Mouse (Mus musculus) layer of hippocampus, postnatal 36 days (tissue): ENCODE data around the gene Efcab12. TPM values are rescaled to one million over a fixed set of nuclear protein-coding genes. Genes with fewer than 3 reads are reported as not detected.

Experiments
- DNase-seq, 2 experiments: peaks; one replicate each; pipeline ENCODE4 v3.0.0; 2022
- microRNA-seq, 2 experiments: library from miRNA; unstranded; fragments of <30 nt; microRNA quantifications; one replicate each; pipeline ENCODE4 v1.2.0; 2021
- total RNA-seq, 2 experiments: library from RNA; stranded (reverse); gene quantifications; 2 replicates each; pipeline ENCODE4 v1.2.3; 2021

Efcab12 gene
- total RNA-seq, 2 experiments from 2014 or later = 4.0 to 4.7 TPM

DNA sequence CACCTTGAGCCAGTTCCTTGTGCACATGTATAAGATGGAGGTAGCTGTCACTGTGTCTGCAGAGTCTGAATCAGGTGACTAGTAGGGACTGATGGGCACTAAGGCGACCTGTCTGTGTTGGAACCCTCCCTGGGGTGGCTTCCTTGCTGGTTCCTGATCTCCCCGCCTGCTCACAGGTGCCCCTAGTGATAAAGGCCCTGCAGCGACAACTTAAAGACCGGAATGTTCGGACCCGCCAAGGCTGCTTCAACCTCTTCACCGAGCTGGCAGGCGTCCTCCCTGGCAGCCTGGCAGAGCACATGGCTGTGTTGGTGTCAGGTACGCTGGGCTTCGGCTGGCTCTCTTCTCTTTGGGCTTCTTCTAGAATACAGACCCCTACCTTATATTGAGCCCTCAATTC lies 47.2 kb downstream of the Efcab12 start:
- no peak for DNase-seq

DNA sequence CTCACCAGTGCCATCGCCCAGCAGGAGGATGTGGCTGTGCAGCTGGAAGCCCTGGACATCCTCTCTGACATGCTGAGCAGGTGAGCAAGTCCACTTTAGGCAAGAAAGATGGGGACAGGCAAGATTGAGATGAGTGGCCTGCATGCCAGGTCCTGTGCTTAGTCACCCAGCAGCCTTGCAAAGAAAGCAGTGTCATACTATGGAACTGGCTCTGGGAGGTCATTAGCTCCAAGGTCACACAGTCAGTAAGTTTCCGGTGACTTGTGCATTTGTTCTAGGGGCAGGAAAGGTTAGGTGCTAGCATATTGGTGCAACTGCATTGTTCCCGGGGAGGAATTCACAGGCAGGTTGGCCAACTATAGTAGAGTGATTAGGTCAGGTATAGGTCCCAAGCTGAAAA lies 55.4 kb downstream of the Efcab12 start:
- no peak for DNase-seq

DNA sequence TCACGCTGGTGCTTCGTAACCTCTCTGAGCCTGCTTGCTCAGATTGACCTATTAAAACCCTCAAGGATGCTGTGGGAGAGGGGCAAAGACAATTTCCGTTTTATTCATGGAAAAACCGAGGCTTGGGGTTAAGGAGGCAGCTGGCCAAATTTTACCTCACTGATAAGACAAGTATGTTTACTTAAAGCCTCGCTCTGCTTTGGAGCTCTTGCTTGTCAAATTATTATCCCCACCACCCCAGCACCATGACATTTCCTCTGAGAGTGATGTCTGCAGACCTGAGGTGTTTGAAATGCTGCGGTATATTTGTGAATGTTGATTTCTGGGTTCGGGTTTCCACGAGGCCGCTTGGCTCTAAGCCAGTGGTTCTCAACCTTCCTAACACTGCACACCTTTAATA lies 61.8 kb downstream of the Efcab12 start:
- DNase-seq = no peak

DNA sequence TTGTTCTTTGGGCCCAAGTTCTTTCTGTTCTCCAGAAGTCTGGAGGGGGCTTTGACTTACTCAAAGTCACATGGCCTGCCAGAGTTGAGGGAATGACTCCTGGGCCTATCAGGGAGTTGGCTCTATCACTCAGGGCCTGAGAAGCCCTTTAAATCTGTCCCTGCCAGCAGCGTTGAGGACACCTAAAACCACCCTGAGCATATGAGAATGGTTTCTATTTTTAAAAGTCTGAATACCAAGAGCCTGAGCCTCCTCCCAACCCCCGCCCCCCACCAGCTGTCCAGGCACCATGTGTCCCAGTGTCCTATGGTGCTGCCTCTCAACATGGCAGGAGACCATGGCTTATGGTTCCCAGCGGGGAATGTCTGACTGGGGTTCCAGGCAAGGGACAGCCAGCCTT lies 62.4 kb downstream of the Efcab12 start:
- no peak for DNase-seq

DNA sequence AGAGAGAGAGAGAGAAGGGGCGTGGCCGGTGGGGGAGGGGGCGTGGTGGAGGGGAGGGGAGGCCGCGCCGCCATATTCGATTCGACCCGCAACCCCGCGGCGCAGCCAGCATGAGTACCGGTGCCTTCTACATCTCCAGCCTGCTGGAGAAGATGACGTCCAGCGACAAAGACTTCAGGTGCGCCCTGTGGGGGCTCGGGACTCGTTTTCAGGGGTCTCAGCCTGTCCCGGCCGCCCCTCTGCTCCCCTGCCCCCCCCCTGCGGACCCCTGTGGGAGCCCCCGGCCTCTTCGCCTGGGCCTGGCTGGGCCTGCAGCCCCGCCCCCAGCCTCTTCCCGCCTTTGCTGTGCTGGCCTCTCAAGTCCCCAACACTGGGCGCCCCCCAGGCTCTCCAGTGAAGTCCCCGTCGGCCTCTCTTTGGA lies 63.7 kb downstream of the Efcab12 start, which contains the start of gene Cand2:
Gene Cand2 (plus strand): TSS at position 38 of the 421 bp plus-strand sequence.
- peak in 1 of 2 experiments; percentile 16 for DNase-seq

DNA sequence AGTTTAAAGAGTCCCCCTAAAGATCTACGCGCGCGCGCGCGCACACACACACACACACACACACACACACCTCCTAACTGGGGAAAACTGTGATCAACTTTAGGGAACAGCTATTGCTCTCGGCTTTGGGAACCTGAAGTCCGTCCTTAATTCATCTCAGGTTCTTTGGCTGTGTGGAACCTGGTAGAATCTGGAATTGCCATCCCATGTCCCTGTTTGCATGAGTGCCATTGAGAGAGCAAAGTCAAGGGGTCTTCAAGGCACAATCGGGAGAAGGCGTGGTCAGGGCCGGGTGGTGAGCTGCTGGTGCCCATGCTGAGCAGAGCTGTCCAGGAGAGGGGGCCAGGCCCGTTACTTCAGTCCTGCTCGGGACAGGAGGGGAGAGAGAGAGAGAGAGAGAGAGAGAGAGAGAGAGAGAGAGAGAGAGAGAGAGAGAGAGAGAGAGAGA lies 64.2 kb downstream of the Efcab12 start:
- DNase-seq = peak in 1 of 2 experiments; percentile 7

DNA sequence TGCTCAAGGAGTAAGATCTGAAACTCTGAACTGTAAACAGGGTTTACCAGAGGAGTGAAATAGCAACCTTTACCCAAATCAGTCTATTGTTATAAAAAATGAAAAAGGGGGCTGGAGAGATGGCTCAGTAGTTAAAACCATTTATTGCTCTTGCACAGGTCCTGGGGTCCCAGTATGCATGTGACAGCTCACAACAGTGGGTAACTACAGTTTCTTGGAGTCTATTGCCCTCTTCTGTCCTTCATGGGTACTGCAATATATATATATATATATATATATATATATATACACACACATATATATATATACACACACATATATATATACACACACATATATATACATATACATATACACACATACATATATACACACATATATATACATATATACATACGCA lies 65.6 kb downstream of the Efcab12 start:
- no peak for DNase-seq

DNA sequence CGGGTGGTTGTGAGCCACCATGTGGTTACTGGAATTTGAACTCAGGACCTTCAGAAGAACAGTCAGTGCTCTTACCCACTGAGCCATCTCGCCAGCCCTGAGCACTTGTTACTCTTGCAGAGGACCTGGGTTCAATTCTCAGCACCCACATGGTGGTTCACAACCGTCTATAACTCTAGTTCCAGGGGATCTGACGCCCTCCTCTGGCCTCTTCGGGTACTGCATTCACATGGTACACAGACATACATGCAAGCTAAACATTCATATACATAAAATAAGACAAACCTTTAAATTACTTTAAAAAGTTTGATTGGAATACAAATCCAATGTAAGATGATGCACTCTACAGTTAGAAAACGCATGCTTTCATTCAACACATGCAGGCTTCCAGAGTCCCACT lies 66.0 kb downstream of the Efcab12 start:
- no peak for DNase-seq

DNA sequence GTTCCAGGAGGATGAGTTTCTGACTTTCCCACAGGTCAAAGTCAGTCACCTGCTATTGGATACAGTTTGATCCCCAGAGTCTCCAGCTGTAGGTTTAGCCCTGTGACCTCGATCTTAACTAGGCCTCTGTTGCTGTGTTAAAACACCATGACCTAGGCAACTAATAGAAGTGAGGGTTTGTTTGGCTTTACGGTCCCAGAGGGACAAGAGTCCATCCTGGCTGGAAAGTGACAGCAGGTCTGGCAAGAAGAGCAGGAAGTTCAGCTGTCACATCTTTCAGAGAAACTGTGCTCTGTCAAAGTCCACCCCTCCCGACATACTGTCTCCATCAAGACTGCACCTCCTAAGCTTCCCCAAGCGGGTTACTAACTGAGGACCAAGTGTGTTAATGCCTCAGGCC lies 67.4 kb downstream of the Efcab12 start:
- DNase-seq = no peak

DNA sequence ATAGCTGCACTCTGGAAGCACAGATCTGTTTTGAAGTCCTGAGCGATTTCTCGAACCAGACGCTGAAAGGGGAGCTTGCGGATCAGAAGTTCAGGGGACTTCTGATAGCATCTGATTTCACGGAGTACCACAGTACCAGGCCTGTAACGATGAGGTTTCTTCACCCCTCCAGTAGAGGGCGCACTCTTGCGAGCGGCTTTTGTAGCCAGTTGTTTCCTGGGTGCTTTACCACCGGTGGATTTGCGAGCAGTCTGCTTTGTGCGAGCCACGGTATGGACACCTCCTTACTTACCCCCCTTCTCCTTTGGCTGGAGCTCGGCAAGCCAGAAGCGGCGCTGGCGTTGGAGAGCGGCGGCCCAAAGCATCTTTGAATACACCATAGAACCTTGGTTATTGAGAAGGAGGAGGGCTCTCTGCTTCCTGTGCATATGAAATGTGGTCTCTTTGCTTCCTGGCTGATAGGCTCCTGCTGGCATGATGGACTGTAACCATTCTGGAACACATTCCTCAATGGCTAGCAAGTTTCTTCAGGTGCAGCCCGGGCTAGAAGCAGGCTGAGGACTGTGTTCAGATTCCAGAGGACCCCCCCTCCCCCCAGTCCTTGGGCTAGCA lies 68.0 kb downstream of the Efcab12 start:
- DNase-seq = no peak

DNA sequence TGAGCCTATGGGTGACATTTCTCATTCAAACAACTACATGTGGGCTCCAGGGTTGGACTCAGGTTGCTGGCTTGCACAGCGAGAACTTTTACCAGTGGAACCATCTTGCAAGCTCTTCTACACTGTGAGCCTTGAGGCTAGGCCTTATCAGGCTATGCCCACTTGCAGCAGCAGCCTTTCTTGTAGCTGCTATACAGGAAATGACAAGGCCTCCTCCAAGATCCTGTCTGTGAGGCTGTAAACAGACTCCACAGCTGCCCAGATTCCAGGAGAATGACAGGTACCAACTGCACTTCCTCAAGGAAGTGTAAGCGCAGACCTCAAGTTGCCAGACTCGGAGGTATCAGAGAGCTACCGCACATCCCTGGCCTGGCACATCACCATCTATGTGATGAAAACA lies 70.0 kb downstream of the Efcab12 start:
- no peak for DNase-seq

DNA sequence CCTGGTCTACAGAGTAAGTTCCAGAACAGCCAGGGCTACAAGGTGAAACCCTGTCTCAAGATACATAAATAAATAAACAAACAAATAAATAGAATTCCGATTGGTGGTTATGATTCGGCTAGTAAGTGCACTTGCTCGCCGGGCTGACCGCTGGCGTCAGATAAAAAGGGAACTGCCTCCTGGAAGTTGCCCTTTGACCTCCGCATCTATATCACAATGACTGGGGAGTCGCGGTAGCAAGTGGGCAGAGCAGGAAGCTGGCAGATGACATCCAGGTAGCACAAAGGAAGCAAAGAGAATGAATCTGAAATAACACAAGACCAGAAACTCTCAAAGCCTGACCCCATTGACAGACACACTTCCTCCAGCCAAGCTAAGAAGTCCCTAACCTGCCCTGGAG lies 70.9 kb downstream of the Efcab12 start:
- DNase-seq = no peak

DNA sequence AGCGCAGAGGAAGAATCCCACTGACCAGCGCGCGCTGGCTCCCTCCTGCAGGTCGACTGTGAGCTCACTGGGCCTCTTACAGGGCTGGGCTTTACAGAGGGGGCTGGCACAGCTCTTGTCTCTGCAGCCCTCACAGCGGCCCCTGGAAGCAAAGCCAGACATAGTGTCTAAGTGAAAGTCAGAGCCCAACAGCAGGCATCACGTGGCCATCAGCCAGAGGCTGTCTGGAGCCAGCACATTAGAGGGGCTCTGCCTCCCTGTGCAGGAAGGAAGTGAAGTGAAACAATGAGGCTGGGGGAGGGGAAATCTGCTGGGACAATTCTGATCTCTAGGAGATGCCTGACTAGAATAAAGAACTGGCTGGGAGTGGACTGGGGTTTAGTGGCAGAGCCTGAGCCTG lies 74.0 kb downstream of the Efcab12 start:
- peak; percentile 8 to 13 for DNase-seq

DNA sequence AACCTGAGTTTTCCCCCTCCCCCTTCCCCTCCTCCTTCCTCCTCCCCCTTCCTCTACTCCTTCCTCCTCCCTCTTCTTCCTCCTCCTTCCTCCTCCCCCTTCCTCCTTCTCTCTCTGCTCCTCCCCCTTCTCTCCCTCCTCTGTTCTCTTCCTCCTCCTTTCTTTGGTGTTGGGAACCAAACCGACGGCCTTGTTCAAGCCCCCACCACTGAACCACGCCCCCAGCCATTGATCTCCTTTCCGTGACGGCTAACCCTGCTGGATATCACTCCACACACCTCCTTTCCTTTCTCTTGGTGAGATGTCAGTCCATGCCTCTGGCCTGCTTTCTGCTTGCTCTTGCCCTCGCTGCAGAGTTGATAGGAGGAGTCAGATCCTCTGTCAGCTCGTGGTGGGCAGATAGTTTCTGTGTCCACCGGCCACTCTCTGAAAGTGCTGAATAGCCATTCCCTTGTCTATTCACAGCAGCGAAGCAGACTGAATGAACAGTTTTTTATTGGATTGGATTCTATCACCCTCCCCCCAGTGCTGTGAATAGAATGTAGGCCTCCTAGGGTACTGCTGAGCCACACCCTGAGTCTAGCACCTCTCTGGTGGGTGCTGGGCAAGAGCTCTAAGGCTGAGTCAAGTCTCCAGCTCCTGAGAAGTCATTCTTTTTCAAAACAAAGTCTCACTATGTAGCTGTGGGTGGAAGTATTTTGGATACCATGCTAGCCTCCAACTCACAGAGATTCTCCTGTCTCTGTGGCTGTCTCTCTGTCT lies 76.0 kb downstream of the Efcab12 start, which contains the start of gene Tmem40:
Gene Tmem40 (minus strand): TSS at position 416 of the 762 bp plus-strand sequence.
- DNase-seq = no peak

DNA sequence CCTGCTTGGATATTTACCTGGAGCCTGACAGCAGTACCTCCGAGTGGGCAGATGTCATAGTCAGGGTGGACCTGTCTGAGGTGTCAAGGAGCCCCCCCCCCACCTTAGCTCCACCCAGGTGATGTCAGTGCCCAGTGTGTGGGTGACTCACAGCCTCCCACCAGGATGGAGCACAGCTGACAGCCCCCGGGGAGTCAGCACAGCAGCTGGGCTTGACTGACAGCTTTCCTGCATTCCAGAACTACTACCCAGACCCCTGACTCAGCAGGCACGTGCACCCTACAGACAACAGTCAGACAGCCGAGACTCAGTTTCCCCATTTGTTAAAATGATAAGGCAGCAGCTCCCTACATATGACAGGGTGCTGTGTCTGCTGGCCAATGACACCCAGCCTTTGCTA lies 77.2 kb downstream of the Efcab12 start:
- no peak for DNase-seq

Small RNAs within 50 kb of the gene (microRNA-seq; reads per million reads assigned to microRNA genes)
- gene Mir7660 = 0 reads per million in 2 experiments

Other genes with a start within 250 kb of the Efcab12 start
- not detected for gene Mkrn2os, start 245.8 kb downstream of the Efcab12 start, total RNA-seq
- gene Mkrn2, start 236.5 kb downstream of the Efcab12 start, total RNA-seq = 10 to 100 TPM; 32.8 to 34.0 TPM
- gene Raf1, start 161.8 kb downstream of the Efcab12 start, total RNA-seq = 10 to 100 TPM; 85.9 to 99.4 TPM
- gene Tmem40, start 76.0 kb downstream of the Efcab12 start, total RNA-seq = under 1 TPM; 0.40 to 0.71 TPM
- 1 to 10 TPM; 3.1 to 3.2 TPM for gene Cand2, start 63.9 kb downstream of the Efcab12 start, total RNA-seq
- gene Rpl32, start 29.7 kb downstream of the Efcab12 start, total RNA-seq = 100 to 1,000 TPM; 464 to 470 TPM
- 1 to 10 TPM; 5.0 to 6.8 TPM for gene Mbd4, start 15.0 kb upstream of the Efcab12 start, total RNA-seq
- gene Ift122, start 15.1 kb upstream of the Efcab12 start, total RNA-seq = 10 to 100 TPM; 31.6 to 35.3 TPM
- under 1 TPM; 0.52 to 0.83 TPM for gene Rho, start 93.3 kb upstream of the Efcab12 start, total RNA-seq
- not detected for gene H1foo, start 106.5 kb upstream of the Efcab12 start, total RNA-seq
- gene Plxnd1, start 156.6 kb upstream of the Efcab12 start, total RNA-seq = 10 to 100 TPM; 19.6 to 22.9 TPM